Mouse (Mus musculus) forebrain, embryonic 11.5 days (tissue): ENCODE results near the gene Med13l. TPM values are rescaled to one million over a fixed set of nuclear protein-coding genes. Genes with fewer than 3 reads are reported as not detected.

Experiments used
- ATAC-seq: fragments of 200-750 bp; cut with Nextera tagmentation; replicated peaks from 2 replicates; pipeline ENCODE4 v1.8.0; 2017; ENCODE audit warnings: moderate TSS enrichment; ENCODE audit not compliant: low FRiP score
- DNase-seq: peaks from one replicate; pipeline ENCODE4 v3.0.0-alpha.2; 2017; ENCODE audit warnings: low spot score
- H3K27ac ChIP-seq: fragments of 300-500 bp; sonication (generic); 2 replicates; pipeline ENCODE4 v1.5.1; 2014; ENCODE audit warnings: low read depth, low read length
- H3K27me3 ChIP-seq: fragments of 300-500 bp; sonication (generic); 2 replicates; pipeline ENCODE4 v1.6.1; 2014; ENCODE audit warnings: mild to moderate bottlenecking, low read length, mixed read lengths; ENCODE audit not compliant: control insufficient read depth, insufficient read depth
- H3K36me3 ChIP-seq: fragments of 300-500 bp; sonication (generic); 2 replicates; pipeline ENCODE4 v1.6.1; 2014; ENCODE audit warnings: mild to moderate bottlenecking, low read length, moderate library complexity, mixed read lengths; ENCODE audit not compliant: control insufficient read depth, insufficient read depth
- H3K4me1 ChIP-seq: fragments of 300-500 bp; sonication (generic); replicated peaks from 2 replicates; pipeline ENCODE4 v1.6.1; 2014; ENCODE audit warnings: low read length, mixed read lengths; ENCODE audit not compliant: control insufficient read depth, insufficient read depth
- H3K4me2 ChIP-seq: fragments of 300-500 bp; sonication (generic); 2 replicates; pipeline ENCODE4 v1.6.1; 2014; ENCODE audit warnings: low read depth, mild to moderate bottlenecking, low read length, moderate library complexity, mixed read lengths; ENCODE audit not compliant: severe bottlenecking
- H3K4me3 ChIP-seq: fragments of 300-500 bp; sonication (generic); 2 replicates; pipeline ENCODE4 v1.5.1; 2014; ENCODE audit warnings: low read depth, low read length
- H3K9ac ChIP-seq: fragments of 300-500 bp; sonication (generic); 2 replicates; pipeline ENCODE4 v1.6.1; 2014; ENCODE audit warnings: low read length
- H3K9me3 ChIP-seq: fragments of 300-500 bp; sonication (generic); 2 replicates; pipeline ENCODE4 v1.6.1; 2016; ENCODE audit warnings: low read length, mixed read lengths; ENCODE audit not compliant: control insufficient read depth
- WGBS: fragments of 180-500 bp; shearing (Covaris S2); extraction: QIAGEN DNeasy Blood & Tissue Kit; methylation state at CpG from one replicate; pipeline ENCODE4 v1.1.7; 2014; 5-methylcytosine and 5-hydroxymethylcytosine counted together
- polyA plus RNA-seq: library from polyadenylated mRNA; unstranded; fragments of >200 nt; fragmentation: Nextera tagmentation; extraction: Ambion mirVana; gene quantifications from 2 replicates; pipeline ENCODE4 v1.2.1, GENCODE M21; 2014

The Med13l gene
- polyA plus RNA-seq, 1 experiment from 2014 or later: 15.1 TPM

GRCm38 (mm10) chr5:118516470-118516869, 44.0 kb upstream of the Med13l start:
- ATAC-seq (no peak), DNase-seq (no peak)
- Histone ChIP-seq H3K4me3 (no peak overlapping the region), H3K27me3 (peaks cover 15% of the 10 kb centered on the region), H3K4me2 (no peak overlapping the region), H3K9ac (no peak overlapping the region), H3K9me3 (no peaks in the 10 kb centered on the region), H3K4me1 (peaks cover 15% of the 10 kb centered on the region), H3K27ac (no peak overlapping the region), H3K36me3 (no peaks in the 10 kb centered on the region)
- WGBS: 53% methylated on average over 6 of the region's 6 CpGs

GRCm38 (mm10) chr5:118520457-118520856, 40.0 kb upstream of the Med13l start:
- H3K27ac ChIP-seq: no peak overlapping the region
- H3K4me3 ChIP-seq: no peak overlapping the region
- no peaks in the 10 kb centered on the region; the same call in 1 of the 2 replicates for H3K27me3 ChIP-seq
- 35% methylated on average over 3 of the region's 3 CpGs for WGBS
- ATAC-seq (no peak), DNase-seq (no peak)
- H3K9me3 ChIP-seq: no peaks in the 10 kb centered on the region
- H3K4me2 ChIP-seq: no peak overlapping the region
- no peak overlapping the region for H3K9ac ChIP-seq
- H3K36me3 ChIP-seq: no peaks in the 10 kb centered on the region
- H3K4me1 ChIP-seq: peaks cover 8% of the 10 kb centered on the region

- no peak overlapping the region for H3K4me3 ChIP-seq
- H3K9me3 ChIP-seq: no peaks in the 10 kb centered on the region
- no peak overlapping the region for H3K4me2 ChIP-seq
- no peaks in the 10 kb centered on the region; the same call in 1 of the 2 replicates for H3K4me1 ChIP-seq
- no peak overlapping the region for H3K9ac ChIP-seq
- ATAC-seq (no peak), DNase-seq (no peak)
- no peaks in the 10 kb centered on the region for H3K36me3 ChIP-seq
- no peaks in the 10 kb centered on the region for H3K27me3 ChIP-seq
- H3K27ac ChIP-seq: no peak overlapping the region
- WGBS: 85% methylated on average over 7 of the region's 7 CpGs
Observed at GRCm38 (mm10) chr5:118524400-118524799, 36.1 kb upstream of the Med13l start.

- no peaks in the 10 kb centered on the region for H3K9me3 ChIP-seq
- ATAC-seq (no peak), DNase-seq (no peak)
- no peak overlapping the region for H3K27ac ChIP-seq
- no peak overlapping the region for H3K4me2 ChIP-seq
- H3K9ac ChIP-seq: no peak overlapping the region
- H3K36me3 ChIP-seq: no peaks in the 10 kb centered on the region
- H3K4me3 ChIP-seq: no peak overlapping the region
- H3K27me3 ChIP-seq: no peaks in the 10 kb centered on the region
- H3K4me1 ChIP-seq: no peaks in the 10 kb centered on the region; the same call in 1 of the 2 replicates
- WGBS: 85% methylated on average over 6 of the region's 6 CpGs
Observed at GRCm38 (mm10) chr5:118525634-118526033, 34.8 kb upstream of the Med13l start.

GRCm38 (mm10) chr5:118526504-118526903, 34.0 kb upstream of the Med13l start:
- Histone ChIP-seq H3K4me1 (no peaks in the 10 kb centered on the region; the same call in 1 of the 2 replicates), H3K36me3 (no peaks in the 10 kb centered on the region), H3K9ac (no peak overlapping the region), H3K9me3 (no peaks in the 10 kb centered on the region), H3K27ac (no peak overlapping the region), H3K4me2 (no peak overlapping the region), H3K4me3 (no peak overlapping the region), H3K27me3 (no peaks in the 10 kb centered on the region)
- WGBS: 81% methylated on average over 13 of the region's 13 CpGs
- ATAC-seq: no peak
- no peak for DNase-seq

GRCm38 (mm10) chr5:118529241-118529640, 31.2 kb upstream of the Med13l start:
- ATAC-seq (no peak), DNase-seq (no peak)
- H3K36me3 ChIP-seq: no peaks in the 10 kb centered on the region
- H3K4me2 ChIP-seq: no peak overlapping the region
- no peak overlapping the region for H3K4me3 ChIP-seq
- peaks cover 5% of the 10 kb centered on the region for H3K4me1 ChIP-seq
- no peaks in the 10 kb centered on the region; the same call in 1 of the 2 replicates for H3K27me3 ChIP-seq
- H3K9me3 ChIP-seq: no peaks in the 10 kb centered on the region
- 22% methylated on average over 7 of the region's 7 CpGs for whole genome bisulfite sequencing
- H3K27ac ChIP-seq: no peak overlapping the region
- H3K9ac ChIP-seq: no peak overlapping the region

- Histone ChIP-seq H3K4me2 (no peak overlapping the region), H3K36me3 (no peaks in the 10 kb centered on the region), H3K9ac (no peak overlapping the region), H3K27ac (no peak overlapping the region), H3K4me3 (no peak overlapping the region), H3K4me1 (peaks cover 5% of the 10 kb centered on the region), H3K9me3 (no peaks in the 10 kb centered on the region), H3K27me3 (no peaks in the 10 kb centered on the region; the same call in 1 of the 2 replicates)
- no peak for DNase-seq
- WGBS: 17% methylated on average over 13 of the region's 13 CpGs
- ATAC-seq: no peak
Observed at GRCm38 (mm10) chr5:118532125-118532524, 28.4 kb upstream of the Med13l start.

GRCm38 (mm10) chr5:118532659-118533058, 27.8 kb upstream of the Med13l start:
- no peak for DNase-seq
- Histone ChIP-seq H3K9me3 (no peaks in the 10 kb centered on the region), H3K36me3 (no peaks in the 10 kb centered on the region), H3K4me2 (no peak overlapping the region), H3K9ac (no peak overlapping the region), H3K4me3 (no peak overlapping the region), H3K27ac (no peak overlapping the region), H3K4me1 (peaks cover 5% of the 10 kb centered on the region), H3K27me3 (no peaks in the 10 kb centered on the region; the same call in 1 of the 2 replicates)
- no peak for ATAC-seq
- WGBS: 55% methylated on average over 12 of the region's 15 CpGs

- no peaks in the 10 kb centered on the region; the same call in 1 of the 2 replicates for H3K27me3 ChIP-seq
- peaks cover 5% of the 10 kb centered on the region for H3K4me1 ChIP-seq
- no peak overlapping the region for H3K27ac ChIP-seq
Observed at GRCm38 (mm10) chr5:118534407-118534921, 26.0 kb upstream of the Med13l start.

More at GRCm38 (mm10) chr5:118534407-118534921, 26.0 kb upstream of the Med13l start:
- ATAC-seq (no peak), DNase-seq (no peak)
- no peak overlapping the region for H3K9ac ChIP-seq
- H3K4me2 ChIP-seq: no peak overlapping the region
- H3K9me3 ChIP-seq: no peaks in the 10 kb centered on the region
- no peak overlapping the region for H3K4me3 ChIP-seq
- WGBS: 89% methylated on average over 9 of the region's 9 CpGs
- no peaks in the 10 kb centered on the region for H3K36me3 ChIP-seq
